Mouse (Mus musculus) hindlimb bud, embryonic 11.5 days (tissue): ENCODE results near the gene Ism2.
"Not testable (repeated sequence)": the region's sequence is repeated elsewhere in the genome, so short reads cannot be mapped to it uniquely, and the experiment has no call there.

ENCODE experiments used
- DNase-seq: peaks from one replicate; pipeline ENCODE4 v3.0.0-alpha.2; 2012; ENCODE audit warnings: low read depth, low spot score; ENCODE audit errors: extremely low spot score

The Ism2 gene

DNA sequence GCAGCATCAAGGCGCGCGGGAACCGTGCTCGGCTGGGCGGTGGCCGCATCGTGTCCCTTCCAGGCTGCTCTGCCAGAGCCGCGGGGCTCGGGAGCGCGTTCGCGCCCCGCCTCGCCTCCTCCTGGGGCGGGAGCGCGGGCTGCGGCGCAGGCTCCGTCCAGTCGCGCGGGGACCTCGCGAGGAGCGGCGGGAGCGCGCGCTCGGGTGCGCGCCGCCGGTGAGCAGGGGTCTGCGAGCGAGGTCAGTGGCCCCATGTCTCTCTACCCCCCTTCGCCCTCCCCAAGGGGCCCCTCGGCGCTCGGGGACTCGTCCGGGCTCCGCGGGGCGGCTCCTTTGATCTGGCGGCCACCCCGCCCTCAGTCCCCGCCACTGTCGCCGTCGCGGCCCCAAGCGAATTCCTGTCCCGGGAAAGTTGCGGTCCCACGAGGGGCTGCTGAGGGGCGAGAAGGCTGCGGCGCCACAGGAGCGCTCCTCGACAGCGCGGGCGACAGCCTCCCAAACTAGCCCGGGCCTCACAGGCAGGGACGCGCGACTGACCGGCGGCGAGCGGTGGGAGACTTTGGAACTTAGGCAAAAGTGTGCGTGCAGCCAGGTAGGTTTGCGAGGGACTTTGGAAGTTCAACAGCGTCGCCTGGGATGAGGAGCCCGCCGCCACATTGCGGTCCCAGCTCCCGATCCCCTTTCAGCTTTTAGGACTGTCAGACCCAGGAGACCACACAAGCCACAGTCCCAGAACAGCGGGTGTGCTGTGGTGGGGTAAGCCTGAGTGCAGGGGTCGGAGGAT, at the start of gene Ism2:
TSS of gene Ism2 (minus strand) at position 49 of the 784 bp plus-strand sequence.
- DNase-seq = no peak

DNA sequence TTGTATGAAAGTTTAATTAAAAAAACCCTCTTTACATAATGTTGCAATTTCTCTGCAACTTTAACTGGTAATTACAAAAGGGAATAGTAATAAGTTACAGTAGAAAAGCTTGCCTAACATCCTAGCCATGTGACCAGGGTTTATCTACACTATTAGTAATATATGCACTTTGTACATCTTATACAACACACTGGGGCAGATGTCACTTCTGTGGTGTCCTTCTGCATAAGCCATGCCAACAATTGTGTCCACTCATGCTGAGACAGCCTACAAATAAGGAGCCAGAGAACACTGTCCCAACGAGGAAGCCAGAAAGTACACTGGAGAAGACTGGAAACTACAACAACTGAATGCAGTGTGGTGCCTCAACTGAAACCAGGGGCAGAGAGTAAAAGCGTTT, 48.5 kb upstream of the Ism2 start:
- no peak for DNase-seq

- DNase-seq = no peak
Observed at GRCm38 (mm10) chr12:87347511-87347910, 48.0 kb upstream of the Ism2 start.

GRCm38 (mm10) chr12:87343084-87343605, 43.6 kb upstream of the Ism2 start:
- no peak for DNase-seq

GRCm38 (mm10) chr12:87338082-87338481, 38.6 kb upstream of the Ism2 start:
- DNase-seq = no peak

GRCm38 (mm10) chr12:87334886-87335285, 35.4 kb upstream of the Ism2 start:
- DNase-seq = no peak

GRCm38 (mm10) chr12:87333794-87334193, 34.3 kb upstream of the Ism2 start:
- DNase-seq = no peak

DNA sequence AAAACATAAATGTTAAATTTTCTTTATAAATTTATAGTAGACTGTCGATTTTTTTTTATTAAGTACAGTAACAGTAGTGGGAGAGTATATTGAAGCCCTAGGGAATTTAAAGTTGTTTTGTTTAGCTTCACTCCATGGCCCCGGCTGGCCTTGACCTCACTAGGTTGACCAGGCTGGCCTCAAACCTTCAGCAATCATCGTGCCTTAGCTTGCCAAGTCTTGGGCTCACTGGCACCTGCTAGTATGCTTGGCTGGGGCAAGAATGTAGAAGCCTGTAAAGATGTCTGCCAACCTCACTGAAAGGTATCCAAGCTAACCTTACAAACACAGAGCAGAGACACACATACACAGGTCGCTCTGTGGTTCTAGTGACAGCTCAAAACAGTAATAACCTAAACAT, 33.0 kb upstream of the Ism2 start:
- no peak for DNase-seq

- no peak for DNase-seq
Observed at GRCm38 (mm10) chr12:87331908-87332307, 32.4 kb upstream of the Ism2 start.

GRCm38 (mm10) chr12:87331053-87331456, 31.6 kb upstream of the Ism2 start:
- DNase-seq = no peak

DNA sequence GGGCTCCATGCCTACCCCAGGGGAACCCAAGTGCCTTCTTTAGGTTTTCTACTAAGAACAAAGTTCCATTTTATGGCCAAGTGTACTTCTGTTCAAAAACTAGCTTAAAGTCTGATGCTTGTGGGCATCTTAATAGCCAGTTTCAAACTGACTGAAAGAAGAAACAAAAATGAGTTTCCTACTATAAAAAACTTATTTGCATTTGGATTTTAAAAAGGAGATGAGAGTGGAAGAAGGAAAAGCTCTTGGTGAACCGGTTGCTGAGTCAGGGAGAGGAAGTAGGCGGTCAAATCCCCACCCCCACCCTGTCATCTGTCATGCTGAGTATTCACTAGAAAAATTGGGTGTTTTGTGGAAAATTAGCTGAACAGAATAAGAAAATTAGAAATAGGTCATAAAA, 30.7 kb upstream of the Ism2 start:
- DNase-seq = no peak

GRCm38 (mm10) chr12:87328025-87328424, 28.5 kb upstream of the Ism2 start:
- no peak for DNase-seq

- DNase-seq = no peak
Observed at GRCm38 (mm10) chr12:87327610-87328009, 28.1 kb upstream of the Ism2 start.

DNA sequence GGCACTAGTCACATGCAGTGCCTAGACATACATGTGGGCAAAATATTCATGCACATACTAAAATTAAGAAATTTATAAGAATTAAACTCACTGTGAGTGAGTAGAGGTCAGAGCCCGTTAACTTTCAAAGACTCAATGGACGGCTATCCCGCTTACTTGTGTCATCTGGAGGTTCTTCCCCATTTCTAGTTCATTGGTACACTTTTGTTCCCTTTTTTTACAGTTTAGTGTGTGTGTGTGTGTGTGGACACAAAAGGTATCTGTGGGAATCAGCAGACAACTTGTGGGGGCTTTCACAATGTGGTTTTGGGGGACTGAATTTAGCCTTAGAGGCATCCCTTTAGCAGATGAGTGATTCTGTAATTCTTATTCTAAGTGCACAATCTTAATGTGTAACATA, 25.9 kb upstream of the Ism2 start:
- DNase-seq = no peak

DNA sequence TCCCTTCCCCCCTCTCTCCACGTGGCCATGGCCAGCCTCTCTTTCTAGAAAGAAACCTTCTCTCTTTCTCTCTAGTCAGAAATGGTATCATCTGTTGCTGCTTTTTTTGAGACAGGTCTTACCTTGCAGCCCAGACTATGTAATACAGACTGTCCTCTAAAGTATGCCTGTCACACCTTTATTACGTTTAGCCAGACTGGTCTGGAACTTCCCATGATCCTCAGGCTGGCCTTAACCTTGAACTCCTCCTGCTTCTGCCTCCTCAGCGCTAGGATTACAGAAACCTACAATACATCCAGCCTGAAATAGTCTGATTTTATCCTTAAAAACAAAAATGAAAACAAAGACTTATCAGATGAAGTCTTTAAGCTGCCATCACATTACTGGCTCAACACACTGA, 19.7 kb upstream of the Ism2 start:
- DNase-seq = no peak

- DNase-seq = no peak
Observed at GRCm38 (mm10) chr12:87317951-87318350, 18.4 kb upstream of the Ism2 start.

DNA sequence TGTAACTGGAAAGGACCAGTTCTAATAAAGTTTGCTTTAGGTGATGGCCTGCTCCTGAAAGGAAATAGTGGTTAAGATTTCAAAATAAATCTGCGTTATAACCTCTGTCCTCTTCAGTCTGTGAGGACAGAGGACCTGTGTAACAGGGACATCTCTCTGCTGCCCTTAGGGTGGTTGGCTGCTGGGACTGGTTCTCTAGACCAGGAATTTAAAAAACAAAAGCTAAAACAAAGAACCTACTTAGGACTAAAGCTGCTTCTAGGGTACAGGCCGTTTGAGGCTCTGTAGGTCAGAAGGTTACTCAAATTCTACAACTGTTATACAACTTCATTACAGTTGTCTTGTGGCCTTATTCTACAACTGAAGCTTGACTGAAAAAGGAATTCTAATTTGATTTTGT, 13.6 kb upstream of the Ism2 start:
- DNase-seq = no peak

DNA sequence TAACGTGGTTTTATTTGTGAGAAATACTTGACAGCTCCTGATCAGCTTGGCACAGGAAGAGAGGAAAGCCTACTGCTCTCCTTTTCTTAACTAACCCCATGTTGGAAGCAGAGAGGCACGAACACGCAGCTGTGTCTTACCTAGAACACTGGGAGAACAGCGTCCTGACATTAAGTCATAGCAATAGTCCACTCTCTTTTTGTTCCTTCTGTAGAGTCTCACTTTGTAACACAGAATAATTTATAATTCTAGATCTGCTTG, 7.0 kb upstream of the Ism2 start:
- DNase-seq = not testable (repeated sequence)

DNA sequence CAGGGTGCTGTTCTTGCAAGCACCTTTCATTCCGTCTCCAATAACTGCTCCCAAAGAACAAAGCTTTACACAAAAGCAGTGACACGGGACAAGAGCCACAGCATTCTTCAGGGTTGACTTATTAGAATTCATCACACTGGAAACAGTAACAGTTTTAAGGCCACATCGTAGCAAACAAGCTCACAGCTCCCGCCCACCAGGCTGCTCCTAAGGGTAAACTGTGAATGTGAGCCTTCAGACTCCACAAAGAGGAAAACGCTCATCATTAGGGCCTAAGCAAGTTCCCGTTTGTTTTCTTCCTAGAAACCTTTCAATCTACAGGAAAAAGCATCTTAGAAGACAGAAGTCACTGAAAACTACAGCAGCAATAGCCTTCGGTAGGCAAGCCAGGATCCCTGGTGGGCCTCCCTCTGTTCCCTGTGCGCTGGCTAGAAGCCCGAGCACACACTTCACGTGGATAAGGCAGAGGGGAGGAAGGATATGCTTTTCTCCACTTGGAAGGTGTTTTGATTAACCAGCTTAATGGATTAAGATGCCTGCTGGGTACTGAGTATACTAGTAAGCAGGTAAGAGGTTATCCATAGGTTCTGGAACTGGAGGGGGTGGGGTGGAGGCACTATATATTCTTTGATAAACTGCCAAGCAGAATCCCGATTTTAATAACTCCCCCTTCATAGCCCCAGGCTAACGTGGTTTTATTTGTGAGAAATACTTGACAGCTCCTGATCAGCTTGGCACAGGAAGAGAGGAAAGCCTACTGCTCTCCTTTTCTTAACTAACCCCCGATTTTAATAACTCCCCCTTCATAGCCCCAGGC, 6.5 kb upstream of the Ism2 start:
- no peak for DNase-seq

DNA sequence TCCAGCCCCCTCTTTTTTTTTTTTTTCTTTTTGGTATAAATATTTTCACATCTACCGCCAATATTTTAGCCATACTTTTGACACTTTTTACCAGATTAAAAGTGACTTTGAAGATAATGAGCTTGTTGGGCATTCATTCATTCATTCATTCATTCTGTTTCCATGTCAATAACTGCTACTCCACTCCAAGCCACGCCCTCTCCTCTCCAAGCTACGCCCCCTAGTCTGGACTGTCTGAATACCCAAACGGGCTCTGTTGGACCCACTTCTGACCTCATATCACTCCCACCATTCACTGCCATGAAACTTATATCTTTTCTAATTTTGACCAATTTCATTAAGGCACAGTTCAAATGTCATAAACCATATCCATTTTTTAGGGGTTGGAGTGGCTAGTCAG, 1.7 kb upstream of the Ism2 start:
- no peak for DNase-seq

GRCm38 (mm10) chr12:87300441-87300690, 861 bp upstream of the Ism2 start:
- DNase-seq = no peak

GRCm38 (mm10) chr12:87299037-87299656, 358 bp downstream of the Ism2 start:
- no peak for DNase-seq
